Mouse (Mus musculus) heart, postnatal 14 days (tissue): Measurements from ENCODE around the gene Slc6a18. TPM values are rescaled to one million over a fixed set of nuclear protein-coding genes. Genes with fewer than 3 reads are reported as not detected.
A peak's percentile ranks its signal among the peaks of the same experiment; 100 is the strongest.

Experiments
- DNase-seq, 2 experiments: peaks; one replicate each; pipeline ENCODE4 v3.0.0; 2021 to 2022
- intact Hi-C: fragments of 180-260 bp; cut with DNase I; formaldehyde crosslinking; loops from one replicate; pipeline ENCODE4 v1.15.1; 2025
- total RNA-seq, 2 experiments: library from RNA; stranded (reverse); gene quantifications; 2 replicates each; pipeline ENCODE4 v1.2.3; 2021

Gene Slc6a18
- total RNA-seq, 2 experiments from 2014 or later, result not detected

- intact Hi-C loops, result loop anchor here (5.0 kb wide), 2 partner anchors 114 to 199 kb away; no protein-coding TSS in a partner anchor
These were observed 51.4 kb downstream of the Slc6a18 start for GRCm38 (mm10) chr13:73626410-73626744.

GRCm38 (mm10) chr13:73620637-73621036, 57.2 kb downstream of the Slc6a18 start:
- intact Hi-C loops, result no loop called here
- no peak for DNase-seq

More at GRCm38 (mm10) chr13:73626410-73626744, 51.4 kb downstream of the Slc6a18 start:
- DNase-seq, result no peak

GRCm38 (mm10) chr13:73618406-73618805, 59.4 kb downstream of the Slc6a18 start:
- DNase-seq, result peak in 1 of 2 experiments; percentile 4
- intact Hi-C loops, result no loop called here

Other genes starting within 250 kb of the Slc6a18 start
- gene Lpcat1, start 210.8 kb downstream of the Slc6a18 start, total RNA-seq, result 10 to 100 TPM in 1 of 2 experiments, 1 to 10 TPM in 1; 8.0 to 10.6 TPM
- not detected for gene Slc6a3, start 141.3 kb downstream of the Slc6a18 start, total RNA-seq
- 10 to 100 TPM; 57.0 to 60.5 TPM for gene Clptm1l, start 74.0 kb downstream of the Slc6a18 start, total RNA-seq
- gene Tert, start 51.1 kb downstream of the Slc6a18 start, total RNA-seq, result under 1 TPM; 0.14 to 0.41 TPM
- gene Slc6a19, start 26.8 kb upstream of the Slc6a18 start, total RNA-seq, result under 1 TPM in 1 of 2 experiments, not detected in 1; 0.12 TPM
- 100 to 1,000 TPM; 151 to 165 TPM for gene Slc12a7, start 55.1 kb upstream of the Slc6a18 start, total RNA-seq
- gene Nkd2, start 169.6 kb upstream of the Slc6a18 start, total RNA-seq, result 1 to 10 TPM; 1.7 to 2.2 TPM